Mouse (Mus musculus) cerebellum, adult 9-11 months (tissue): ENCODE results near the gene Lgmn.

Experiments
- DNase-seq: peaks from one replicate; pipeline ENCODE4 v3.0.0; 2022

Lgmn gene

GRCm38 (mm10) chr12:102430228-102430627 is 9.4 kb downstream of the Lgmn start:
- DNase-seq, result no peak

DNA sequence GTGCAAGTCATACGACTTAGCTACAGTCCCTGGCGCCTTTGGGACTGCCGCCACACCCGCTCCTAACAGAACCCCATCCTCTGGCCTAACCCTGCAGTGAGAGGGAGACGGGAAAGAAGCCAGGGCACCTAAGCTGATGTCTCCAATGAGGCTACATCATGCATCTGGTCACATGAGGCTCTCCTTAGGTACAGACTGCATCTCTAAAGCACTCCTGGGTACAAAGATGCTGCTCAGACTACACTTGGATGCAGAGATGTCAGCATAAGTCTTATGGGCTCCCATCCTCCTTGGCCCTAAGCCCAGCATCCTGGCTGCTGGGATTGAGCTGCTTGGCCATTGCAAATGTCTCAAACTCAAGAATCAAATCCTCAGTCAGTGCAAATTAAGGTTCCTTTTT is 10.0 kb downstream of the Lgmn start:
- no peak for DNase-seq

DNA sequence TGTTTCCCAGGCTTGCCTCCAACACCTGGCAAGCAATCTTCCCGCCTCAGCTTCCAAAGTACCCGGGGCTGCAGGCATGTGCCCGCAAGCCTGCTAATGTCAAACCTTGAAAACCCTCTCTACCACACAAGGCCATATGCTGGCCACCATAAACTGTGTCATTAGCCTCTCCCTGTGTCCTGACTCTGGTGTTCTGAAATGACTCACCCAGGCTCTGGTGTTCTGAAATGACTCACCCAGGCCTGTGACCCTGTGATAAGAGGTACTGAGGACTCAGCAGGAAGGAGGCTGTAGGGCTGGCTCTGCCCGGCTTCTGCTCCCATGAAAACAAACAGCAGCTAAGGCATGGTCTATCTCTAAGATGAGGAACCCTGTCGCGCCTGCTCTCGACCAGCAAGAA is 13.3 kb downstream of the Lgmn start:
- DNase-seq, result no peak

GRCm38 (mm10) chr12:102425048-102425578 is 14.5 kb downstream of the Lgmn start:
- DNase-seq, result no peak

GRCm38 (mm10) chr12:102424456-102424855 is 15.2 kb downstream of the Lgmn start:
- no peak for DNase-seq

DNA sequence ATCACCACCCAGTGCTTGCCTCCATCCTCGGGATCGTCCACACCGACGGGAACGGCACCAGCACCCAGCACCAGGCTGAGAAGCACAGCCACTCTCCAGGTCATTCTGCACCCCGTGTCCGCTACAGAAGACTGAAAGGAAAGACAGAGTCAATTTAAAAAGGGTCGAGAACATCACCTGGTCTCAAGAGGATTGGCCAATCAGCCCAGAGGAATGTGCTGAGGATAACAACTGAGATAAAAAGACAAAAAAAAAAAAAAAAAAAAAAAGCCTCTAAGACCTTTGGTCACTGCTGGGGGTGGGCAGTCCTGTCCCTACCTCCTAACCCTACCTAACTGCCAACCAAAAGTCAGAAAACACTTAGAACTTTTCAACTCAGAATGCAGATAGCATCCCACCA is 16.0 kb downstream of the Lgmn start:
- no peak for DNase-seq

DNA sequence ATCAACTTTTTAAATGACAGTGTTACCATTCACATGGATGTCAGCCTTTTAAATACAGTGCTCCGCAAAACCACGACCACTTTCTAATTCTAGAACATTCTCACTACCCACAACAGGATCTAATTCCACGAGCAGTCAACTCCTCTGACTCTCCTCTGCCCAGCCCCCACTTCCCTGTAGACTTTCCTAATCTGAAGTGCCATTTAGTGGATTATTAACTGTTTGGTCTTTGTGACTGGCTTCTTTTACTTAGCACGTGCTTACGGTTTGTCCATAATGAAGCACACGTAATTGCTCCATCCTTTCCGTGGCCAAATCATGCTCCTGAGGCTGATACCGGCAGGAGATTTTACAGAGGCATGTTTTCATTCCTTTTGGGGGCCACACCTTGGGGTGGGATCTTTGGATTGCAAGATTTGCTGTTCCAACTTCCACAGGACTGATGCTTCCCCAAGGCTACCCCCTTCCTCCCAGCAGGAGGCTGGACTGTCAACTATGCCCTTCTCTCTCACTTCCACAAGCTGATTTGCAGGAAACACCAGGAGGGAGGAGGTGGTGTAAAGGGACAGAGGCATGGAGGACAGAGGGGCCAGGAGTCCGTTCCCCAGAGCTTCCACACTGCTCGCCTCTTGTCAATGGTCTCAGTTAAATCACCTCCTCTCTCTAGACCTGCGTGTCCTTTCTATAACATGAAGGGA is 16.8 kb downstream of the Lgmn start:
- no peak for DNase-seq

- DNase-seq, result no peak
Measured at GRCm38 (mm10) chr12:102422065-102422464, 17.5 kb downstream of the Lgmn start.

DNA sequence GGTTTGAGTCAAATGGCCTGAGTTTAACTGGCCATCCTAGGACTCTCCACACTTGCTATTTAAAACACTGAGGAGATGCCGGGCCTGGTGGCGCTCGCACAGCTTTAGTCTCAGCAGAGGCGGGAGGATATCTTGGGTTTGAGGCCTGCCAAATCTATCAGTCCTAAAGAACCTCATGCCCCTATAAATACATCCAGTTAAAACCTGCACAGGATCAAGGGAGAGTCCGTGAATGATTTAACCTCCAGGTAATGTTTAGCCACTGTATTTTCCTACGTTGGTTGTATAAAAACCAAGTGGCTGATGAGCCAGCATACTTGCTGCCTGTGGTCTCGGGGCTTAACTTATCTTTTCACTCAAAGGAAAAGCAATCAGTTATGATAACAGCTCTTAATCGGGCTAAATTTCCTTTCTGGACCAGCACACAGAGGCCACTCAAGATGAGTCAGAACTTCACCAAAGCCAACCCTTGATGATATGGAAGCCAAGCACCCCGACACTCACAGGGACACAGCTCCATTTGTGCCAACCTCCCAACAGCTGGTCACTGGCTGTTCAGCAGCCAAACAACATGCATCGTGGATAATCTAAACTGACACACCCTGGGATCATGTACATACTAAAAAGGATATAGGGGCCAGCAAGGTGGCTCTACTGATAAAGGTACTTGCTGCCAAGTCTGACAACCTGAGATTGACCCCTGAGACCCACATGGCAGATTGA is 19.3 kb downstream of the Lgmn start:
- no peak for DNase-seq

DNA sequence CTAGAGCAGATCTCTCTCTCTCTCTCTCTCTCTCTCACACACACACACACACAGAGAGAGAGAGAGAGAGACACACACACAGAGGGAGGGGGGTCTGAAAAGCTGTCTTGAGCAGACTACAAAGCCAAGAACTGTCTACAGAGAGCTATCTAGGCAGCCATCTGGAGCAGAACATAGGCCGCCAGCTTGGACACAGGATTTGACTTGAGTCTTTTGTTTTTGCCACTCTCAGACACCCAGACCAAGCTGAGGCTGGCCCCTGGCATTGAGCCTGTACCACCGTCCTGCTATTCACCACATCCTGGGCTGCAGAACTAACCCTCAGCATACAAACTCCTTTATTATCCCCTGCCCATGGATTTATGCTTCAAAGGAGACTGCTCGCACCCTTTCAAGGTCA is 20.1 kb downstream of the Lgmn start:
- DNase-seq, result peak; percentile 69

DNA sequence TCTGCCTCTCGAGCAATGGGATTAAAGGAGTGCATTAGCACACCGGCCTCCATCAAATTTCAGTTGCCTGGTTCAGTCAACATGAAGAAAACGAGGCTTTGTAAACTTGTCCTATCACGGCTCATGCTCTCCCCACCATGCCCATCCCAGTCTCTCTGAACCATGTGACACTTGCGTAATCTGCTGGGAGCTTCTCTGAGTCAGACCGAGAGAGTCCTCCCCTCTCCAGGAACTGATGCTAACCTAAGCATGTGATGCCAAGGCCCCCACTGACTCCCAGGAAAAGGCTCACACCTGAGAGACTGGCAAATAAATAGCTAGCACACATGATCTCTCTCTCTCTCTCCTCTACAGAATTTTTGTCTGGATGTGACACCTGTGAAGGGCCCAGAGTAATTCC is 21.9 kb downstream of the Lgmn start:
- no peak for DNase-seq

- DNase-seq, result no peak
Measured at GRCm38 (mm10) chr12:102416955-102417510, 22.6 kb downstream of the Lgmn start.

- no peak for DNase-seq
Measured at GRCm38 (mm10) chr12:102416391-102416837, 23.2 kb downstream of the Lgmn start.

DNA sequence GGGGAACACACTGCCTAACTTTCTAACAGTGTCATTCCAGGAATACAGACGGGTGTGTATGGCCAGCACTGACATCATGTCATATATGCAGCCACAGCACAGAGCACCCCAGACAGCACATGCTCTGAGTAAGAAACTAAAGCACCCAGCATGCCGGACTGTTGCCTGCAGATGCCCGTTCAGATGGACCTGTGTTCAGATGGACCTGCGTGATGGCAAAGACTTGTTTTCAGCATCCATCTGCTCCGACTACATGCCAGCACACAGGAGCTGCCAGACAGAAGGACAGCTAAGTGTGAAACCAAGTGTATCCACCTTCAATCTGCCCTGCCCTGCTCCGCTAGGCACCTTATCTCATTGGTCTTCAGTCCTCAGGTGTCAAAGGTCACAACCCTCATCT is 24.9 kb downstream of the Lgmn start:
- DNase-seq, result no peak

GRCm38 (mm10) chr12:102413171-102413570 is 26.4 kb downstream of the Lgmn start:
- DNase-seq, result no peak

DNA sequence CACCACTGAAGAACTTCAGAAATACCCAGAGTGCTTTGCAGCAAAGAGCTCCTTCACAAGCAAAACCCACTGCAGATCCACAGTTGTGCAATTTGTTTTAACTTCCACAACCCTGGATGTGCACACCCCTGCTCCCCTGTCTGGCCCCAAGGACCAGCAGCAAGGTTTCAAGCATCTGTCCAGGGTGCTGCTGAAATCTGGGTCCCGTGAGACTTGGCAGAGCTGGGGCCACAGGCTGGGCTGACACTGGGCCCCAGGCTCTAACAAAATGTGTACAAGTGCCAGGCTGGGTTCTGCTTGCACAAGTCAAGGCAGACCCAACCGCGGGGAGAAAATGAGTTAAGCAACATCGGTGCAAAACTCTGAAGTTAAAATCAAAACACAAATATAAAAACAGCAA is 41.0 kb downstream of the Lgmn start:
- DNase-seq, result no peak

- DNase-seq, result no peak
Measured at GRCm38 (mm10) chr12:102395998-102396991, 43.3 kb downstream of the Lgmn start.

- no peak for DNase-seq
Measured at GRCm38 (mm10) chr12:102395537-102395936, 44.1 kb downstream of the Lgmn start.

DNA sequence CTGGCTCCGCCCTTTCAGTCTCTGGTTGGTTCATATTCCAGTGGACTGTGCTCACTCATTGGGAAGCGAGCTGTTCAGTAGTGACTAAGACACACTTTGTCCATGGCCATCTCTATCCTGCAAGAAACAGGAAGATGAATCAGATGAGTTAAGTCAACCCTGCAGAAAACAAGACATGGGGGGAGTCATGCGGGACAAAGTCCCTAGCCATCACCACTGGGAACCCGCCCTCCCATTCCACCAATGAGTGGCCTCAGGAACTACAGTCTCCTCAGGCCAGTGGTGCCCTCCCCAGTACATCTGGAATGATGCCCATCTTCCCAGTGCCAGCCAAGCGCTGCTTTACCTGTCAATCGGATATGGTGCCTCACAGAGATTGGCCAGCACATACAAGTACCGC is 45.1 kb downstream of the Lgmn start:
- no peak for DNase-seq

DNA sequence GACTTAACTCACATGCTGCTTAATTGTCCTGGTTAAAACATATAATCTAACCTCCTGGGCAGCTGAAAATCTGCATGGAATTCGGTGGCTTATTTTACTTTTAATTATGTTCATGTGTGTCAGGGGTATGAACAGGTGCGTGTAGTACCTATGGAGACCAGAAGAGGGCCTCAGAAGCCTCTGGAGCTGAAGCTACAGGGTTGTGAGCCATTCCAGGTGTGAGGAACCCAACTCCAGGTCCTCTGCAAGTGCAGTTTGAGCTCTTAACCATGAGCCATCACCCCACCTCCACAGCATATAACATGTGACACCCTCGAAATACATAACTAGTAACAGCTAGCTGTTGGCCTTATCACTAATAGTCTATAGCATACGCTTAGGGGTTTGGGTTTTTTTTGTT is 47.6 kb downstream of the Lgmn start:
- DNase-seq, result no peak

- no peak for DNase-seq
Measured at GRCm38 (mm10) chr12:102391109-102391508, 48.5 kb downstream of the Lgmn start.

- DNase-seq, result no peak
Measured at GRCm38 (mm10) chr12:102390042-102390441, 49.6 kb downstream of the Lgmn start.
